Mouse (Mus musculus): ENCODE measurements at regions not wholly inside any gene's neighbourhood (a gene's known extent, or its start where the extent isn't known, plus 50 kb on each side); places are given as distances from the start of the nearest gene placed in this dataset.

- DNase-seq (ENCODE audit: low spot score): no peak
- Histone ChIP-seq H3K4me2 (ENCODE audit: low read length) (no peak overlapping the region), H3K36me3 (ENCODE audit: insufficient read depth, low read length) (no peaks in the 10 kb centered on the region), H3K9me3 (replicated peaks; ENCODE audit: low read length) (no peaks in the 10 kb centered on the region), H3K4me3 (replicated peaks; ENCODE audit: low read depth, low read length) (no peak overlapping the region), H3K9ac (ENCODE audit: low read depth, low read length) (no peak overlapping the region), H3K27ac (no peak overlapping the region), H3K4me1 (replicated peaks; ENCODE audit: insufficient read depth, low read length) (no peaks in the 10 kb centered on the region), H3K27me3 (ENCODE audit: insufficient read depth, low read length) (no peaks in the 10 kb centered on the region)
- no peak for ATAC-seq (replicated peaks; ENCODE audit: low FRiP score, low read depth)
- WGBS: 89% methylated on average over 3 of the region's 3 CpGs
- no peak for TF ChIP-seq CTCF (IDR thresholded peaks at IDR 0.05; ENCODE audit: low read depth)
Observed at GRCm38 (mm10) chr10:21715436-21715835, 122.5 kb downstream of the 1700020N01Rik start.

GRCm38 (mm10) chr10:21718189-21718588, 125.2 kb downstream of the 1700020N01Rik start:
- H3K4me1 ChIP-seq (replicated peaks; ENCODE audit: insufficient read depth, low read length): no peaks in the 10 kb centered on the region
- H3K27ac ChIP-seq: no peak overlapping the region
- H3K9me3 ChIP-seq (replicated peaks; ENCODE audit: low read length): no peaks in the 10 kb centered on the region
- H3K36me3 ChIP-seq (ENCODE audit: insufficient read depth, low read length): no peaks in the 10 kb centered on the region
- TF ChIP-seq CTCF (IDR thresholded peaks at IDR 0.05; ENCODE audit: low read depth): no peak
- ATAC-seq (replicated peaks; ENCODE audit: low FRiP score, low read depth): no peak
- H3K4me2 ChIP-seq (ENCODE audit: low read length): no peak overlapping the region
- H3K4me3 ChIP-seq (replicated peaks; ENCODE audit: low read depth, low read length): no peak overlapping the region
- no peak overlapping the region for H3K9ac ChIP-seq (ENCODE audit: low read depth, low read length)
- WGBS: 79% methylated on average over 4 of the region's 4 CpGs
- DNase-seq (ENCODE audit: low spot score): no peak
- no peaks in the 10 kb centered on the region for H3K27me3 ChIP-seq (ENCODE audit: insufficient read depth, low read length)

DNA sequence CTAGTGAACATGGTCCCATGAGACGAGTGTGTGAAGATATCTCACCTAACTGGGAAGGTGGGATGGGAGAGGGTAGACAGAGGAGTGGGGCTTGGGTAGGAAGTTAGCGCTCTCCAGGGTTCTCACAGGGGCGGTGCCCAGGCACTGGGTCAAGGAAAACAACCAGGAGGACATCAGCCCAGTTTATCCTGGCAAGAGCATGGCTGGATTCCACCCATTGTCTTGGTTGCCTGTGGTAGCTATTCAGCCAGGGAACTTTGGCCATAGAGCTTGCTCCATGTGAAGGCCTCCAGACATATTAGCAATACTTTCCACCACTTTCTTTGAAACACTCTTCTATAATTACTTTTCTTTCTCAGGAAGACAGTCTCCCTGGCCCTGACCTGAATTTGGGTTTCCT, 131.4 kb downstream of the 1700020N01Rik start:
- no peaks in the 10 kb centered on the region for H3K27me3 ChIP-seq (ENCODE audit: insufficient read depth, low read length)
- H3K9ac ChIP-seq (ENCODE audit: low read depth, low read length): no peak overlapping the region
- ATAC-seq (replicated peaks; ENCODE audit: low FRiP score, low read depth) (no peak), DNase-seq (ENCODE audit: low spot score) (no peak)
- no peaks in the 10 kb centered on the region for H3K9me3 ChIP-seq (replicated peaks; ENCODE audit: low read length)
- no peaks in the 10 kb centered on the region for H3K36me3 ChIP-seq (ENCODE audit: insufficient read depth, low read length)
- TF ChIP-seq CTCF (IDR thresholded peaks at IDR 0.05; ENCODE audit: low read depth): no peak
- no peak overlapping the region for H3K4me3 ChIP-seq (replicated peaks; ENCODE audit: low read depth, low read length)
- WGBS: 93% methylated on average over 3 of the region's 3 CpGs
- no peak overlapping the region for H3K27ac ChIP-seq
- no peaks in the 10 kb centered on the region for H3K4me1 ChIP-seq (replicated peaks; ENCODE audit: insufficient read depth, low read length)
- no peak overlapping the region for H3K4me2 ChIP-seq (ENCODE audit: low read length)

DNA sequence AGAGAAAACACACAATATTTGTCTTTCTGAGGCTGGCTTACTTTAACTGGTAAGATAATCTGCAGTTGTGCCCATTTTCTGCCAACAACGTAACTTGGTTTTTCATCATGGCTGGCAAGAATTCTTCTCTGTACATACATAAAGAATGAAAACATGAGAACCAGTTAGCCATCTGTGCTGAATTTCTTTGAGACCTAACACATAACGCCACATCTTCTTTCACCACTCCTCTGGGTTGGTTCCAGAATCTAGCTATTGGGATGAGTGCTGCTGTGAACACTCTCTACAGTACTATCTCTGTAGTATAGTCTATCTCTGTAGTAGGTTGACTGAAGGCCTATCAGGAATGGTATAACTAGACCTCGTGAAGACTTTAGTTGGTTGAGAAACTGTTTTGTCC, 132.1 kb downstream of the 1700020N01Rik start:
- no peaks in the 10 kb centered on the region for H3K36me3 ChIP-seq (ENCODE audit: insufficient read depth, low read length)
- no peak overlapping the region for H3K4me3 ChIP-seq (replicated peaks; ENCODE audit: low read depth, low read length)
- H3K4me1 ChIP-seq (replicated peaks; ENCODE audit: insufficient read depth, low read length): no peaks in the 10 kb centered on the region
- no peaks in the 10 kb centered on the region for H3K27me3 ChIP-seq (ENCODE audit: insufficient read depth, low read length)
- 88% methylated on average over 3 of the region's 3 CpGs for WGBS
- H3K4me2 ChIP-seq (ENCODE audit: low read length): no peak overlapping the region
- no peak for DNase-seq (ENCODE audit: low spot score)
- ATAC-seq (replicated peaks; ENCODE audit: low FRiP score, low read depth): no peak
- no peaks in the 10 kb centered on the region for H3K9me3 ChIP-seq (replicated peaks; ENCODE audit: low read length)
- no peak overlapping the region for H3K27ac ChIP-seq
- H3K9ac ChIP-seq (ENCODE audit: low read depth, low read length): no peak overlapping the region
- TF ChIP-seq CTCF (IDR thresholded peaks at IDR 0.05; ENCODE audit: low read depth): no peak

DNA sequence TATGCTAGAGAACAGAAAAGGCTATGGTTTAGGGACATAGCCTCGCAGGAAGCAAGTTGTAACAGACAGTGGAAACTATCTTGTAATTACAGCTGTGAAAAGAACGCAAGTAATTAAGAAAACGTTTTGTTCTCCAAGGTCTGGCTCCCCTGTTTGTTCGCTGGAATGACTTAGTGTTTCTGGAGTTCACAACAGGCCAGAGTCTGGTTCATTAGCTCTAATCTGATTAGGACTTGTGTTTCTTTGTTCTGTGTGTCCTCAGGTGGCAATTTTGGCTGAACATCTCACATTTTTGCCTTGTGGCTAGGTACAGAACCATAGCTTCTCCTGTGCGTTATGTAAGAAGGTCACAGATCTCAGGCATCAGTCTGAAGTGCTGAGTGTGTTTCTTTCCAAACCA, 141.7 kb upstream of the Sgk1 start:
- no peaks in the 10 kb centered on the region for H3K36me3 ChIP-seq (ENCODE audit: insufficient read depth, low read length)
- no peak overlapping the region for H3K4me3 ChIP-seq (replicated peaks; ENCODE audit: low read depth, low read length)
- no peaks in the 10 kb centered on the region for H3K27me3 ChIP-seq (ENCODE audit: insufficient read depth, low read length)
- no peak overlapping the region for H3K27ac ChIP-seq
- ATAC-seq (replicated peaks; ENCODE audit: low FRiP score, low read depth) (no peak), DNase-seq (ENCODE audit: low spot score) (no peak)
- no peaks in the 10 kb centered on the region for H3K9me3 ChIP-seq (replicated peaks; ENCODE audit: low read length)
- 51% methylated on average over 5 of the region's 5 CpGs for WGBS
- no peak overlapping the region for H3K9ac ChIP-seq (ENCODE audit: low read depth, low read length)
- H3K4me2 ChIP-seq (ENCODE audit: low read length): no peak overlapping the region
- TF ChIP-seq CTCF (IDR thresholded peaks at IDR 0.05; ENCODE audit: low read depth): no peak
- no peaks in the 10 kb centered on the region for H3K4me1 ChIP-seq (replicated peaks; ENCODE audit: insufficient read depth, low read length)

DNA sequence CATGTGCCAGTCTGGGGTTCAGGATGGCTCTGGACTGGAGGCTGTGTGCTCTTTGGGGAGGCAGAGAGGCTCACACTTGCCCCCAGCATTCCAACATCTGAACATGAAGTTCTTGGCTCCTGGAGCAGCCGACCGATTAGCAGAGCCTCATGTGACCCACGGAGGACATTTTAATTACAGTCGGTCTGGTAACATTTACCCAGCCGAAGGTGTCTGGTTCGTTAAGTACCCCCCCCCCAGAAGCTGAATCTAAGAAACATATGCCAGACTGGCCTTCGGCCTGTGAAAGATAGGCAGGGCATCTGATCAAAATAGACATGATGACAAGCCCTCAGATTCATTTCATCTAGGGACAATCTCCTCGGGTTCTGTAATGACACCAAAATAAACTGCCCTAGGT, 140.4 kb upstream of the Sgk1 start:
- no peak overlapping the region for H3K4me3 ChIP-seq (replicated peaks; ENCODE audit: low read depth, low read length)
- H3K27ac ChIP-seq: no peak overlapping the region
- H3K27me3 ChIP-seq (ENCODE audit: insufficient read depth, low read length): no peaks in the 10 kb centered on the region
- no peaks in the 10 kb centered on the region for H3K36me3 ChIP-seq (ENCODE audit: insufficient read depth, low read length)
- no peak overlapping the region for H3K9ac ChIP-seq (ENCODE audit: low read depth, low read length)
- H3K4me2 ChIP-seq (ENCODE audit: low read length): no peak overlapping the region
- WGBS: 42% methylated on average over 8 of the region's 8 CpGs
- TF ChIP-seq CTCF (IDR thresholded peaks at IDR 0.05; ENCODE audit: low read depth): no peak
- ATAC-seq (replicated peaks; ENCODE audit: low FRiP score, low read depth) (no peak), DNase-seq (ENCODE audit: low spot score) (peak; percentile 24)
- no peaks in the 10 kb centered on the region for H3K9me3 ChIP-seq (replicated peaks; ENCODE audit: low read length)
- no peaks in the 10 kb centered on the region for H3K4me1 ChIP-seq (replicated peaks; ENCODE audit: insufficient read depth, low read length)

DNA sequence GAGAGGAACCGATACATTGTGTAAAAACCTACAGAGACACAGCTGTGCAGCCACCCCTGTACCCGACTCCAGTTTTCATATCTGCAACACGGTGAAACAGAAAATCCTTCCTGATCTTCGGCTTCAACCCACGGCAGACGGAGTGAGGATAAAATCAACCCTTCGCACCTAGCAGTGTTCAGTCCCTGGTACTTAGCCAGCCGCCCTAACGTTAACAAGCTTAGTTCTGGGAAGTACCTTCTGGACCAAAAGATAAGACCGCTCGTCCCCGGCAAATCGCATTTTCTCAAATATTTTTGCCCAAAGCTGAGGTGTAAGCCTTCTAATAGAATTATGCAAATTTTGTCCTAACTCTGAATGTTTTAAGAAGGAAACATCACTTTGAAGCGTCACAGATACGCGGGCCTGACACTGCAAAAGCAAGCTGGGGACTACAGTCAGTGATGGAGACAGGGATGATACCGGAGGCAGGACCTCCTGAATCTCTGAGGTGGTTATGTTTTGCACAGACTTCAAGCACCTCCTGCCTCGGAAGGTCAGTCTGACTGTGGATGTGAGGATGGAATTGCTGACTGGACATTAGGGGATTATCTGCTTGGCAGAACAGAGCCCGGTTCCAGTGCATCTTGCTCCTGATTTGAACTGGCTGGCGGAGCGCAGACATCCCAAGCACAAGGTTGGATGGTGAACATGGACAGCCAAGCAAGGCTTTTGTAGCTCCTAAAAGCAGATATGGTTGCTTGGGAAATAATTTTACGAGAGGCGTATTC, 139.8 kb upstream of the Sgk1 start:
- ATAC-seq (replicated peaks; ENCODE audit: low FRiP score, low read depth) (no peak), DNase-seq (ENCODE audit: low spot score) (no peak)
- H3K36me3 ChIP-seq (ENCODE audit: insufficient read depth, low read length): no peaks in the 10 kb centered on the region
- H3K27me3 ChIP-seq (ENCODE audit: insufficient read depth, low read length): no peaks in the 10 kb centered on the region
- no peaks in the 10 kb centered on the region for H3K4me1 ChIP-seq (replicated peaks; ENCODE audit: insufficient read depth, low read length)
- no peaks in the 10 kb centered on the region for H3K9me3 ChIP-seq (replicated peaks; ENCODE audit: low read length)
- no peak overlapping the region for H3K9ac ChIP-seq (ENCODE audit: low read depth, low read length)
- no peak overlapping the region for H3K27ac ChIP-seq
- no peak overlapping the region for H3K4me2 ChIP-seq (ENCODE audit: low read length)
- 82% methylated on average over 23 of the region's 23 CpGs for WGBS
- H3K4me3 ChIP-seq (replicated peaks; ENCODE audit: low read depth, low read length): no peak overlapping the region
- no peak for TF ChIP-seq CTCF (IDR thresholded peaks at IDR 0.05; ENCODE audit: low read depth)
